Mouse (Mus musculus) kidney, adult 2 months (tissue): ENCODE results near the gene Smad6.

Experiments
- CTCF ChIP-seq: fragments of 200-500 bp; conservative IDR thresholded peaks from 2 replicates; pipeline ENCODE4 v1.5.1; 2011; ENCODE audit warnings: low read depth, mild to moderate bottlenecking, control low read depth, low read length, moderate library complexity, mixed read lengths; ENCODE audit not compliant: insufficient read depth, insufficient read length
- POLR2A ChIP-seq: fragments of 200-500 bp; IDR thresholded peaks from one replicate; pipeline ENCODE4 v1.6.1; 2011; ENCODE audit warnings: low read depth, low read length, control low read depth

- TF ChIP-seq CTCF (no peak), POLR2A (no peak)
These were observed 64.1 kb downstream of the Smad6 start for GRCm38 (mm10) chr9:63957647-63958185.
